Mouse (Mus musculus): ENCODE results near the gene Coro1c.

DNA sequence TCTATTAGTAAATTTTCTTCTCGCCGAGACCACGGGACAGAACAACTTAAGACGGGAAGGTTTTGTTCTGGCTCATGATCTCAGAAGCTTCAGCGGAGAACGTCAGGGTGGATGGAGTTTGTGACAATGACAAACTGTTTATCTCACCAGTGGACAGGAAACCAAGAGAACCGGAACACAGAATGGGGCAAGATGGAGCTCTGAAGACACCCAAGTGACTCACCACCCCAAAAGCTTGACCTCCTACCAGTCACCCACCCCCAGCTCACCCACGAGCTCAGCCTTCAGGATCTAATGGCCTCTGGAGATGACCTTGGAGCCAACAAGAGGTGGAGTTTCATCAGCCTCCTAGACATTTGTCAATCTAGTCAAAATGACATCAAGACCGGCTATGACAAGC, 103.3 kb downstream of the Coro1c start:
- TF ChIP-seq GATA1 (IDR thresholded peaks at IDR 0.05; ENCODE audit: low read depth, low read length) (no peak), POLR2A (IDR thresholded peaks at IDR 0.05; ENCODE audit: control insufficient read depth in 1 of 2, insufficient read depth in 1 of 2, low read depth in 1 of 2, low read length in 2 of 2, poor library complexity in 1 of 2) (no peak), CTCF (IDR thresholded peaks at IDR 0.05 in 2 of 3, conservative IDR thresholded peaks at IDR 0.05 in 1 of 3; ENCODE audit: control insufficient read depth in 1 of 3, insufficient read depth in 1 of 3, low read depth in 2 of 3, low read length in 3 of 3, poor library complexity in 1 of 3, severe bottlenecking in 1 of 3) (no peak), MAX (IDR thresholded peaks at IDR 0.05; ENCODE audit: low read length) (no peak)

All from MEL (cell line).